Mouse (Mus musculus): ENCODE data around the gene Nhlrc1. TPM values are rescaled to one million over a fixed set of nuclear protein-coding genes. Genes with fewer than 3 reads are reported as not detected.

The Nhlrc1 gene
- polyA plus RNA-seq, 1 experiment from 2014 or later: 8.7 TPM

- Histone ChIP-seq H3K27ac (no peak overlapping the region), H3K4me2 (replicated peaks) (no peak overlapping the region), H3K4me1 (no peaks in the 10 kb centered on the region), H3K9ac (no peak overlapping the region), H3K4me3 (no peak overlapping the region), H3K9me3 (no peaks in the 10 kb centered on the region), H3K27me3 (replicated peaks) (no peaks in the 10 kb centered on the region), H3K36me3 (no peaks in the 10 kb centered on the region)
- ATAC-seq (ENCODE audit: low FRiP score, low read depth): no peak
- 83% methylated on average over 2 of the region's 2 CpGs for WGBS
Observed at GRCm38 (mm10) chr13:46968626-46969025, 46.0 kb downstream of the Nhlrc1 start.

- Histone ChIP-seq H3K4me1 (no peaks in the 10 kb centered on the region), H3K36me3 (no peaks in the 10 kb centered on the region), H3K27ac (no peak overlapping the region), H3K27me3 (replicated peaks) (no peaks in the 10 kb centered on the region), H3K9me3 (no peaks in the 10 kb centered on the region), H3K4me2 (replicated peaks) (no peak overlapping the region), H3K9ac (no peak overlapping the region), H3K4me3 (no peak overlapping the region)
- WGBS: 80% methylated on average over 4 of the region's 4 CpGs
- ATAC-seq (ENCODE audit: low FRiP score, low read depth): no peak
Observed at GRCm38 (mm10) chr13:46967308-46967707, 47.3 kb downstream of the Nhlrc1 start.

Other genes starting within 250 kb of the Nhlrc1 start
- gene Kif13a, start 85.0 kb downstream of the Nhlrc1 start, polyA plus RNA-seq (2016; fragmentation: Nextera tagmentation; extraction: Ambion mirVana): 20.9 and 22.1 TPM in 2 replicates
- gene Kdm1b, start 28.6 kb upstream of the Nhlrc1 start, polyA plus RNA-seq (2016; fragmentation: Nextera tagmentation; extraction: Ambion mirVana): 17.1 and 17.9 TPM in 2 replicates
- gene Tpmt, start 29.9 kb upstream of the Nhlrc1 start, polyA plus RNA-seq (2016; fragmentation: Nextera tagmentation; extraction: Ambion mirVana): 35.9 and 37.8 TPM in 2 replicates
- gene Dek, start 91.4 kb upstream of the Nhlrc1 start, polyA plus RNA-seq (2016; fragmentation: Nextera tagmentation; extraction: Ambion mirVana): 224 and 242 TPM in 2 replicates
- 0.84 and 1.0 TPM in 2 replicates for gene Rnf144b, start 107.8 kb upstream of the Nhlrc1 start, polyA plus RNA-seq (2016; fragmentation: Nextera tagmentation; extraction: Ambion mirVana)